Mouse (Mus musculus): ENCODE measurements at regions not wholly inside any gene's neighbourhood (a gene's known extent, or its start where the extent isn't known, plus 50 kb on each side); places are given as distances from the start of the nearest gene placed in this dataset.
A peak's percentile ranks its signal among the peaks of the same experiment; 100 is the strongest.

GRCm38 (mm10) chr6:31840621-31841020 is 209.4 kb upstream of the 1700012A03Rik start:
- Histone ChIP-seq H3K4me1 (ENCODE audit: control insufficient read depth, insufficient read depth, low read length) (no peaks in the 10 kb centered on the region), H3K27me3 (ENCODE audit: control insufficient read depth, insufficient read depth, low read length) (no peaks in the 10 kb centered on the region), H3K27ac (ENCODE audit: low read depth, low read length) (no peak overlapping the region), H3K9me3 (ENCODE audit: control insufficient read depth, low read length) (no peaks in the 10 kb centered on the region), H3K4me3 (ENCODE audit: low read length) (no peak overlapping the region), H3K9ac (ENCODE audit: low read depth, low read length) (no peak overlapping the region), H3K36me3 (ENCODE audit: control insufficient read depth, insufficient read depth, low read length) (no peaks in the 10 kb centered on the region), H3K4me2 (replicated peaks; ENCODE audit: low read depth, low read length) (no peak overlapping the region)
- WGBS, result 88% methylated on average over 4 of the region's 4 CpGs
- ATAC-seq (ENCODE audit: low FRiP score, low TSS enrichment), result no peak

- 74% methylated on average over 1 of the region's 1 CpGs for WGBS
- ATAC-seq (ENCODE audit: low FRiP score, low TSS enrichment), result no peak
Measured at GRCm38 (mm10) chr6:31838588-31838987, 211.5 kb upstream of the 1700012A03Rik start.

GRCm38 (mm10) chr6:31835795-31836194 is 214.3 kb upstream of the 1700012A03Rik start:
- Histone ChIP-seq H3K4me3 (ENCODE audit: low read length) (no peak overlapping the region), H3K27ac (ENCODE audit: low read depth, low read length) (no peak overlapping the region), H3K9me3 (ENCODE audit: control insufficient read depth, low read length) (no peaks in the 10 kb centered on the region), H3K4me2 (replicated peaks; ENCODE audit: low read depth, low read length) (no peak overlapping the region), H3K27me3 (ENCODE audit: control insufficient read depth, insufficient read depth, low read length) (no peaks in the 10 kb centered on the region), H3K9ac (ENCODE audit: low read depth, low read length) (no peak overlapping the region), H3K4me1 (ENCODE audit: control insufficient read depth, insufficient read depth, low read length) (peaks cover 5% of the 10 kb centered on the region; the same call in 1 of the 2 replicates), H3K36me3 (ENCODE audit: control insufficient read depth, insufficient read depth, low read length) (no peaks in the 10 kb centered on the region)
- no peak for ATAC-seq (ENCODE audit: low FRiP score, low TSS enrichment)

More at GRCm38 (mm10) chr6:31838588-31838987, 211.5 kb upstream of the 1700012A03Rik start:
- Histone ChIP-seq H3K36me3 (ENCODE audit: control insufficient read depth, insufficient read depth, low read length) (no peaks in the 10 kb centered on the region), H3K27me3 (ENCODE audit: control insufficient read depth, insufficient read depth, low read length) (no peaks in the 10 kb centered on the region), H3K9me3 (ENCODE audit: control insufficient read depth, low read length) (no peaks in the 10 kb centered on the region), H3K9ac (ENCODE audit: low read depth, low read length) (no peak overlapping the region), H3K27ac (ENCODE audit: low read depth, low read length) (no peak overlapping the region), H3K4me2 (replicated peaks; ENCODE audit: low read depth, low read length) (no peak overlapping the region), H3K4me1 (ENCODE audit: control insufficient read depth, insufficient read depth, low read length) (peaks cover 5% of the 10 kb centered on the region; the same call in 1 of the 2 replicates), H3K4me3 (ENCODE audit: low read length) (no peak overlapping the region)

GRCm38 (mm10) chr6:31834503-31834902 is 215.5 kb upstream of the 1700012A03Rik start:
- 4% methylated on average over 3 of the region's 4 CpGs for WGBS
- Histone ChIP-seq H3K4me3 (ENCODE audit: low read length) (no peak overlapping the region), H3K4me1 (ENCODE audit: control insufficient read depth, insufficient read depth, low read length) (peaks cover 5% of the 10 kb centered on the region; the same call in 1 of the 2 replicates), H3K4me2 (replicated peaks; ENCODE audit: low read depth, low read length) (no peak overlapping the region), H3K9ac (ENCODE audit: low read depth, low read length) (no peak overlapping the region), H3K27me3 (ENCODE audit: control insufficient read depth, insufficient read depth, low read length) (no peaks in the 10 kb centered on the region), H3K36me3 (ENCODE audit: control insufficient read depth, insufficient read depth, low read length) (no peaks in the 10 kb centered on the region), H3K27ac (ENCODE audit: low read depth, low read length) (no peak overlapping the region), H3K9me3 (ENCODE audit: control insufficient read depth, low read length) (no peaks in the 10 kb centered on the region)
- ATAC-seq (ENCODE audit: low FRiP score, low TSS enrichment), result peak; percentile 83

- peaks cover 5% of the 10 kb centered on the region; the same call in 1 of the 2 replicates for H3K4me1 ChIP-seq (ENCODE audit: control insufficient read depth, insufficient read depth, low read length)
- H3K4me2 ChIP-seq (replicated peaks; ENCODE audit: low read depth, low read length), result no peak overlapping the region
- no peak for ATAC-seq (ENCODE audit: low FRiP score, low TSS enrichment)
- H3K27ac ChIP-seq (ENCODE audit: low read depth, low read length), result no peak overlapping the region
- H3K9me3 ChIP-seq (ENCODE audit: control insufficient read depth, low read length), result no peaks in the 10 kb centered on the region
- no peaks in the 10 kb centered on the region for H3K27me3 ChIP-seq (ENCODE audit: control insufficient read depth, insufficient read depth, low read length)
- H3K4me3 ChIP-seq (ENCODE audit: low read length), result no peak overlapping the region
- no peaks in the 10 kb centered on the region for H3K36me3 ChIP-seq (ENCODE audit: control insufficient read depth, insufficient read depth, low read length)
- 26% methylated on average over 11 of the region's 11 CpGs for WGBS
- no peak overlapping the region for H3K9ac ChIP-seq (ENCODE audit: low read depth, low read length)
Measured at GRCm38 (mm10) chr6:31830610-31831009, 219.4 kb upstream of the 1700012A03Rik start.

- no peaks in the 10 kb centered on the region for H3K9me3 ChIP-seq (ENCODE audit: control insufficient read depth, low read length)
- H3K4me1 ChIP-seq (ENCODE audit: control insufficient read depth, insufficient read depth, low read length), result no peaks in the 10 kb centered on the region
- no peak overlapping the region for H3K4me3 ChIP-seq (ENCODE audit: low read length)
- no peaks in the 10 kb centered on the region for H3K36me3 ChIP-seq (ENCODE audit: control insufficient read depth, insufficient read depth, low read length)
- H3K27me3 ChIP-seq (ENCODE audit: control insufficient read depth, insufficient read depth, low read length), result no peaks in the 10 kb centered on the region
- H3K4me2 ChIP-seq (replicated peaks; ENCODE audit: low read depth, low read length), result no peak overlapping the region
- ATAC-seq (ENCODE audit: low FRiP score, low TSS enrichment), result no peak
- no peak overlapping the region for H3K9ac ChIP-seq (ENCODE audit: low read depth, low read length)
- WGBS, result 89% methylated on average over 5 of the region's 5 CpGs
- H3K27ac ChIP-seq (ENCODE audit: low read depth, low read length), result no peak overlapping the region
Measured at GRCm38 (mm10) chr6:31823616-31824015, 226.4 kb upstream of the 1700012A03Rik start.

- no peaks in the 10 kb centered on the region for H3K9me3 ChIP-seq (ENCODE audit: control insufficient read depth, low read length)
- H3K4me2 ChIP-seq (replicated peaks; ENCODE audit: low read depth, low read length), result no peak overlapping the region
- H3K27ac ChIP-seq (ENCODE audit: low read depth, low read length), result no peak overlapping the region
- H3K36me3 ChIP-seq (ENCODE audit: control insufficient read depth, insufficient read depth, low read length), result no peaks in the 10 kb centered on the region
- H3K27me3 ChIP-seq (ENCODE audit: control insufficient read depth, insufficient read depth, low read length), result no peaks in the 10 kb centered on the region
- no peak overlapping the region for H3K9ac ChIP-seq (ENCODE audit: low read depth, low read length)
- no peaks in the 10 kb centered on the region for H3K4me1 ChIP-seq (ENCODE audit: control insufficient read depth, insufficient read depth, low read length)
- no peak overlapping the region for H3K4me3 ChIP-seq (ENCODE audit: low read length)
- no peak for ATAC-seq (ENCODE audit: low FRiP score, low TSS enrichment)
- 59% methylated on average over 9 of the region's 9 CpGs for WGBS
Measured at GRCm38 (mm10) chr6:31822186-31823085, 227.6 kb upstream of the 1700012A03Rik start.

- no peak overlapping the region for H3K4me2 ChIP-seq (replicated peaks; ENCODE audit: low read depth, low read length)
- no peaks in the 10 kb centered on the region for H3K4me1 ChIP-seq (ENCODE audit: control insufficient read depth, insufficient read depth, low read length)
- no peak overlapping the region for H3K4me3 ChIP-seq (ENCODE audit: low read length)
- H3K9me3 ChIP-seq (ENCODE audit: control insufficient read depth, low read length), result no peaks in the 10 kb centered on the region
- H3K36me3 ChIP-seq (ENCODE audit: control insufficient read depth, insufficient read depth, low read length), result no peaks in the 10 kb centered on the region
- no peak overlapping the region for H3K9ac ChIP-seq (ENCODE audit: low read depth, low read length)
- no peak overlapping the region for H3K27ac ChIP-seq (ENCODE audit: low read depth, low read length)
- WGBS, result 66% methylated on average over 7 of the region's 7 CpGs
- no peak for ATAC-seq (ENCODE audit: low FRiP score, low TSS enrichment)
- H3K27me3 ChIP-seq (ENCODE audit: control insufficient read depth, insufficient read depth, low read length), result no peaks in the 10 kb centered on the region
Measured at GRCm38 (mm10) chr6:31821621-31822020, 228.4 kb upstream of the 1700012A03Rik start.

GRCm38 (mm10) chr6:31817640-31818039 is 232.4 kb upstream of the 1700012A03Rik start:
- H3K9me3 ChIP-seq (ENCODE audit: control insufficient read depth, low read length), result no peaks in the 10 kb centered on the region
- no peaks in the 10 kb centered on the region for H3K36me3 ChIP-seq (ENCODE audit: control insufficient read depth, insufficient read depth, low read length)
- H3K27me3 ChIP-seq (ENCODE audit: control insufficient read depth, insufficient read depth, low read length), result no peaks in the 10 kb centered on the region
- WGBS, result 89% methylated on average over 1 of the region's 1 CpGs
- no peak for ATAC-seq (ENCODE audit: low FRiP score, low TSS enrichment)
- H3K27ac ChIP-seq (ENCODE audit: low read depth, low read length), result no peak overlapping the region
- no peak overlapping the region for H3K4me3 ChIP-seq (ENCODE audit: low read length)
- H3K4me2 ChIP-seq (replicated peaks; ENCODE audit: low read depth, low read length), result no peak overlapping the region
- H3K4me1 ChIP-seq (ENCODE audit: control insufficient read depth, insufficient read depth, low read length), result no peaks in the 10 kb centered on the region
- no peak overlapping the region for H3K9ac ChIP-seq (ENCODE audit: low read depth, low read length)

Measured in kidney, embryonic 14.5 days (tissue).